Mouse (Mus musculus) ovary, adult 18-20 months (tissue): ENCODE data around the gene Ahcyl1.
"Not testable (repeated sequence)": the region's sequence is repeated elsewhere in the genome, so short reads cannot be mapped to it uniquely, and the experiment has no call there.

Source experiments
- DNase-seq: peaks from one replicate; pipeline ENCODE4 v3.0.0; 2022; ENCODE audit warnings: low spot score, mixed read lengths

Ahcyl1 gene

GRCm38 (mm10) chr3:107655491-107655890, 40.9 kb downstream of the Ahcyl1 start:
- no peak for DNase-seq

- no peak for DNase-seq
Observed at GRCm38 (mm10) chr3:107654861-107655260, 41.5 kb downstream of the Ahcyl1 start.

- DNase-seq, result no peak
Observed at GRCm38 (mm10) chr3:107652968-107653367, 43.4 kb downstream of the Ahcyl1 start.

- not testable (repeated sequence) for DNase-seq
Observed at GRCm38 (mm10) chr3:107650276-107650675, 46.1 kb downstream of the Ahcyl1 start.

- DNase-seq, result no peak
Observed at GRCm38 (mm10) chr3:107646947-107647346, 49.4 kb downstream of the Ahcyl1 start.

GRCm38 (mm10) chr3:107637606-107638172, 58.7 kb downstream of the Ahcyl1 start:
- no peak for DNase-seq

- no peak for DNase-seq
Observed at GRCm38 (mm10) chr3:107636236-107636635, 60.1 kb downstream of the Ahcyl1 start.

GRCm38 (mm10) chr3:107635836-107636235, 60.5 kb downstream of the Ahcyl1 start:
- no peak for DNase-seq

GRCm38 (mm10) chr3:107633906-107634305, 62.5 kb downstream of the Ahcyl1 start:
- DNase-seq, result no peak

- no peak for DNase-seq
Observed at GRCm38 (mm10) chr3:107632786-107633185, 63.6 kb downstream of the Ahcyl1 start.

- peak; percentile 86 for DNase-seq
Observed at GRCm38 (mm10) chr3:107631523-107631958, 64.8 kb downstream of the Ahcyl1 start, which contains the start of gene Strip1. Strip1 (minus strand) TSS chr3:107631694.

- DNase-seq, result no peak
Observed at GRCm38 (mm10) chr3:107630682-107631522, 65.5 kb downstream of the Ahcyl1 start, which contains the start of gene Gm10961. Gm10961 (plus strand) TSS chr3:107631322.

GRCm38 (mm10) chr3:107629411-107629810, 66.9 kb downstream of the Ahcyl1 start:
- DNase-seq, result no peak

- DNase-seq, result no peak
Observed at GRCm38 (mm10) chr3:107628551-107628950, 67.8 kb downstream of the Ahcyl1 start.

GRCm38 (mm10) chr3:107627641-107628040, 68.7 kb downstream of the Ahcyl1 start:
- DNase-seq, result no peak

GRCm38 (mm10) chr3:107626751-107627150, 69.6 kb downstream of the Ahcyl1 start:
- no peak for DNase-seq

- no peak for DNase-seq
Observed at GRCm38 (mm10) chr3:107625536-107625935, 70.8 kb downstream of the Ahcyl1 start.

- DNase-seq, result no peak
Observed at GRCm38 (mm10) chr3:107624424-107624823, 71.9 kb downstream of the Ahcyl1 start.

- DNase-seq, result no peak
Observed at GRCm38 (mm10) chr3:107622537-107622936, 73.8 kb downstream of the Ahcyl1 start.

- no peak for DNase-seq
Observed at GRCm38 (mm10) chr3:107621286-107622075, 74.9 kb downstream of the Ahcyl1 start.

GRCm38 (mm10) chr3:107619911-107620310, 76.4 kb downstream of the Ahcyl1 start:
- DNase-seq, result no peak

- no peak for DNase-seq
Observed at GRCm38 (mm10) chr3:107617800-107618199, 78.6 kb downstream of the Ahcyl1 start.
